Comparison of ENCODE assay signal across 27 mouse cellular contexts in the genomic region with DNA sequence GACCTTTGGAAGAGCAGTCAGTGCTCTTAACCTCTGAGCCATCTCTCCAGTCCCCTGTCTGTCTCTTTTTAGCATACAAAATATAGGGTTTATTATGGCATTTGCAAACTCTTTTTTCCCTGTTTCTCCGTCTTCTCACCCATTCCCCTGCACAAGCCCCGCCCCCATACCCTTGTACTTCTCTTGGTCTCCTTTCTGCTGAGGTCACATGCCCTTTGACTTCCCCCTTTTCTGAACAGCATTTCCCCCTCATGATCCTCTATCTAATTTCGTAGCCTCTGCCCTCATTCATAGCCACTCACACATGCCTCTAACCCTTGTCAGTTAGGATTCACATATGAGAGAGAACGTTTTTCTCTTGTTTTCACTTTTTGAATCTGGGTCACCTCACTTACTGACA. TPM values are rescaled to one million over a fixed set of nuclear protein-coding genes. Genes with fewer than 3 reads are reported as not detected.
DNase-seq lines count a peak whose midpoint lies in the region; ATAC-seq and TF ChIP-seq lines count a peak whose summit lies in the region.
"Had no signal": no experiment of that assay in that cellular context is flagged by ENCODE, and none has a peak within 500 bp of the region (broad histone marks: within the 10 kb centered on the region; RNA-seq: fewer than 3 reads in every experiment).

No protein-coding gene starts in this region.

- no peak for TF ChIP-seq CTCF in layer of hippocampus, adult 2 months (conservative IDR thresholded peaks at IDR 0.05)
- no peak for TF ChIP-seq CTCF in bone marrow macrophage, adult 2 months (IDR thresholded peaks at IDR 0.05; ENCODE audit: low read depth, low read length)

- H3K4me1 ChIP-seq in bone marrow macrophage, adult 2 months (ENCODE audit: control insufficient read depth, insufficient read depth, low read length), result peaks cover 17% of the 10 kb centered on the region
- H3K4me1 ChIP-seq: embryonic facial prominence, embryonic 13.5 days; forebrain, embryonic 10.5 days; forebrain, embryonic 15.5 days; heart, embryonic 13.5 days; hindbrain, embryonic 10.5 days; limb, embryonic 10.5 days; limb, embryonic 15.5 days; midbrain, embryonic 13.5 days; neural tube, embryonic 13.5 days had no signal

- TF ChIP-seq POLR2A in bone marrow macrophage, adult 2 months (IDR thresholded peaks at IDR 0.05; ENCODE audit: borderline replicate concordance, low read depth, low read length), result no peak

- DNase-seq in layer of hippocampus, adult 9-11 months, result peak; percentile 34
- no peak for DNase-seq in layer of hippocampus, adult 2 months (ENCODE audit: low spot score in 2 of 2)
- peak; percentile 37 for DNase-seq in 416B (ENCODE audit: low read depth)
- no peak for DNase-seq in cerebellum, adult 11-12 months
- DNase-seq in heart, adult 11 months, result no peak
- DNase-seq: adrenal gland, adult 8-10 months; B cell, adult 2 months; cerebellum, adult 9-11 months; gastrocnemius, adult 2 months; gastrocnemius, postnatal 36 days; heart, postnatal 10 days; kidney, postnatal 14 days; layer of hippocampus, postnatal 36 days had no signal

- no peak overlapping the region for H3K27ac ChIP-seq in layer of hippocampus, adult 2 months
- peak overlapping the region; percentile 87 for H3K27ac ChIP-seq in bone marrow macrophage, adult 2 months (ENCODE audit: insufficient read depth, low read depth, low read length)
- H3K27ac ChIP-seq: embryonic facial prominence, embryonic 13.5 days; forebrain, embryonic 10.5 days; forebrain, embryonic 15.5 days; gastrocnemius, adult 2 months; heart, embryonic 13.5 days; hindbrain, embryonic 10.5 days; hindbrain, embryonic 15.5 days; limb, embryonic 10.5 days; limb, embryonic 15.5 days; midbrain, embryonic 13.5 days; neural tube, embryonic 13.5 days had no signal

- no peak overlapping the region for H3K4me3 ChIP-seq in layer of hippocampus, adult 2 months
- no peak overlapping the region for H3K4me3 ChIP-seq in bone marrow macrophage, adult 2 months (ENCODE audit: insufficient read depth, low read length)
- H3K4me3 ChIP-seq: embryonic facial prominence, embryonic 13.5 days; forebrain, embryonic 10.5 days; forebrain, embryonic 15.5 days; gastrocnemius, adult 2 months; heart, embryonic 13.5 days; hindbrain, embryonic 10.5 days; hindbrain, embryonic 15.5 days; limb, embryonic 10.5 days; limb, embryonic 15.5 days; midbrain, embryonic 13.5 days; neural tube, embryonic 13.5 days had no signal

- peak; percentile 82 for ATAC-seq in megakaryocyte, adult 5-6 weeks (ENCODE audit: poor library complexity, severe bottlenecking)
- ATAC-seq: activated CD4-positive, CD25-positive, alpha-beta regulatory T cell, adult 4 months; forebrain, embryonic 15.5 days; midbrain, embryonic 13.5 days had no signal

RNA-seq across cellular contexts. Expression of a gene that starts 27.4 kb away (rescaled TPM):
- total RNA-seq in layer of hippocampus, adult 2 months (2021), result 10 to 100 TPM; 30.1 to 30.6 TPM
- 3.4 and 3.8 TPM in 2 replicates for polyA plus RNA-seq in bone marrow macrophage, adult 2 months (2012; ENCODE audit: insufficient read depth, insufficient read length, missing spikeins)
- 1.0 and 1.1 TPM in 2 replicates for total RNA-seq in megakaryocyte, adult 5-6 weeks (2015)
- 1.9 and 2.7 TPM in 2 replicates for total RNA-seq in megakaryocyte, adult 5-6 weeks (2017)
- total RNA-seq: megakaryocyte-erythroid progenitor cell, adult 5-6 weeks had no signal

RNA-seq across cellular contexts. Expression of a gene that starts 40.2 kb away (rescaled TPM):
- total RNA-seq in layer of hippocampus, adult 2 months (2021), result 100 to 1,000 TPM; 110 to 122 TPM
- polyA plus RNA-seq in bone marrow macrophage, adult 2 months (2012; ENCODE audit: insufficient read depth, insufficient read length, missing spikeins), result 8.1 and 14.2 TPM in 2 replicates
- total RNA-seq in megakaryocyte, adult 5-6 weeks (2015), result 2.0 and 4.2 TPM in 2 replicates
- total RNA-seq in megakaryocyte, adult 5-6 weeks (2017), result 1.7 and 3.2 TPM in 2 replicates

RNA-seq across cellular contexts. Expression of a gene that starts 41.9 kb away (rescaled TPM):
- 100 to 1,000 TPM; 111 to 115 TPM for total RNA-seq in layer of hippocampus, adult 2 months (2021)
- polyA plus RNA-seq in bone marrow macrophage, adult 2 months (2012; ENCODE audit: insufficient read depth, insufficient read length, missing spikeins), result 31.8 and 40.1 TPM in 2 replicates
- 80.5 and 83.5 TPM in 2 replicates for total RNA-seq in megakaryocyte, adult 5-6 weeks (2015)
- 94.2 and 101 TPM in 2 replicates for total RNA-seq in megakaryocyte, adult 5-6 weeks (2017)

Comparison
In these comparisons a context has a peak if more than half of its experiments do, and no peak if none do; other contexts are left out.
1. DNase-seq: peak in layer of hippocampus, adult 9-11 months (single experiment) and 416B (single experiment); none in layer of hippocampus, adult 2 months (0 of 2), cerebellum, adult 11-12 months (single experiment) and heart, adult 11 months (single experiment).
2. RNA of a gene that starts 27.4 kb away (total RNA-seq): 30.1 to 30.6 TPM in layer of hippocampus, adult 2 months; 1.0 to 2.7 TPM in megakaryocyte, adult 5-6 weeks; every median in the first group is over 4 times any median in the second.
3. RNA of a gene that starts 40.2 kb away (total RNA-seq): 110 to 122 TPM in layer of hippocampus, adult 2 months; 1.7 to 4.2 TPM in megakaryocyte, adult 5-6 weeks; every median in the first group is over 10 times any median in the second.